Comparison of ENCODE assay signal across 20 mouse cellular contexts in genomic region chr3:129222448-129223290, GRCm38 (mm10). TPM values are rescaled to one million over a fixed set of nuclear protein-coding genes. Genes with fewer than 3 reads are reported as not detected.
DNase-seq lines count a peak whose midpoint lies in the region; ATAC-seq and TF ChIP-seq lines count a peak whose summit lies in the region.
"Had no signal": no experiment of that assay in that cellular context is flagged by ENCODE, and none has a peak within 500 bp of the region (broad histone marks: within the 10 kb centered on the region; RNA-seq: fewer than 3 reads in every experiment).

No protein-coding gene starts in this region.

- peaks cover 65% of the 10 kb centered on the region for H3K27me3 ChIP-seq in heart, embryonic 11.5 days (ENCODE audit: control insufficient read depth, insufficient read depth, low read length)
- H3K27me3 ChIP-seq in kidney, postnatal 0 days (ENCODE audit: insufficient read depth, low read length) = peaks cover 72% of the 10 kb centered on the region
- peaks cover 100% of the 10 kb centered on the region for H3K27me3 ChIP-seq in embryonic facial prominence, embryonic 10.5 days (replicated peaks; ENCODE audit: low read depth, poor library complexity, severe bottlenecking)

- no peak for TF ChIP-seq CTCF in kidney, postnatal 0 days (IDR thresholded peaks at IDR 0.05; ENCODE audit: low read depth)

- no peak overlapping the region for H3K9ac ChIP-seq in heart, embryonic 11.5 days (ENCODE audit: low read depth, low read length)
- H3K9ac ChIP-seq in kidney, postnatal 0 days (ENCODE audit: low read depth, low read length) = no peak overlapping the region
- H3K9ac ChIP-seq: liver, embryonic 15.5 days; stomach, embryonic 15.5 days had no signal

- H3K9me3 ChIP-seq in heart, embryonic 11.5 days (replicated peaks; ENCODE audit: control insufficient read depth, low read length) = no peaks in the 10 kb centered on the region
- H3K9me3 ChIP-seq in kidney, postnatal 0 days (replicated peaks; ENCODE audit: low read length) = no peaks in the 10 kb centered on the region
- no peaks in the 10 kb centered on the region for H3K9me3 ChIP-seq in embryonic facial prominence, embryonic 10.5 days
- H3K9me3 ChIP-seq: liver, embryonic 15.5 days; stomach, embryonic 15.5 days had no signal

- intact Hi-C loops in gastrocnemius, postnatal 14 days (cut with DNase I; ENCODE audit: low total_unique reads) = no loop called here

- ATAC-seq in heart, embryonic 11.5 days (replicated peaks; ENCODE audit: insufficient number of reproducible peaks, low FRiP score, low TSS enrichment) = no peak
- no peak for ATAC-seq in kidney, postnatal 0 days (replicated peaks; ENCODE audit: low FRiP score, low read depth)
- ATAC-seq: forebrain, embryonic 14.5 days; inflammation-experienced regulatory T-cells, adult 6 months had no signal

- DNase-seq in heart, adult 9 months (ENCODE audit: low spot score in 2 of 2) = no peak
- DNase-seq in kidney, postnatal 0 days (ENCODE audit: low spot score) = no peak
- no peak for DNase-seq in kidney, postnatal 25 days
- DNase-seq in embryonic facial prominence, embryonic 10.5 days (ENCODE audit: low spot score) = peak; percentile 37
- peak; percentile 45 for DNase-seq in mesoderm, embryonic 11.5 days (ENCODE audit: low read depth, low spot score)
- no peak for DNase-seq in gastrocnemius, postnatal 14 days
- DNase-seq in adrenal gland, postnatal 25 days = no peak
- DNase-seq: B cell, adult 2 months; cerebellum, adult 8-10 months; gastrocnemius, postnatal 36 days; thymus, postnatal 25 days had no signal

- WGBS in heart, embryonic 11.5 days (ENCODE audit: insufficient replicate concordance) = 3% methylated on average over 21 of the region's 21 CpGs
- WGBS in kidney, postnatal 0 days = 2% methylated on average over 21 of the region's 21 CpGs
- under 1% methylated on average over 21 of the region's 21 CpGs for WGBS in embryonic facial prominence, embryonic 10.5 days

- no peaks in the 10 kb centered on the region for H3K36me3 ChIP-seq in heart, embryonic 11.5 days (ENCODE audit: control insufficient read depth, insufficient read depth, low read length)
- H3K36me3 ChIP-seq in kidney, postnatal 0 days (ENCODE audit: insufficient read depth, low read length) = no peaks in the 10 kb centered on the region
- H3K36me3 ChIP-seq in embryonic facial prominence, embryonic 10.5 days (replicated peaks) = no peaks in the 10 kb centered on the region
- H3K36me3 ChIP-seq: G1E; liver, embryonic 15.5 days; stomach, embryonic 15.5 days had no signal

- H3K4me2 ChIP-seq in heart, embryonic 11.5 days = peak overlapping the region; percentile 57
- peak overlapping the region; percentile 33 for H3K4me2 ChIP-seq in kidney, postnatal 0 days (ENCODE audit: low read length)
- H3K4me2 ChIP-seq: liver, embryonic 15.5 days; stomach, embryonic 15.5 days had no signal

- peaks cover 12% of the 10 kb centered on the region; the same call in 1 of the 2 replicates for H3K4me1 ChIP-seq in heart, embryonic 11.5 days (ENCODE audit: control insufficient read depth, insufficient read depth, low read length)
- 0 out of 2 replicates have a peak, but pooled peaks cover 4% of the 10 kb centered on the region for H3K4me1 ChIP-seq in kidney, postnatal 0 days (replicated peaks; ENCODE audit: insufficient read depth, low read length)
- H3K4me1 ChIP-seq in embryonic facial prominence, embryonic 10.5 days = peaks cover 53% of the 10 kb centered on the region
- H3K4me1 ChIP-seq: liver, embryonic 15.5 days had no signal

- no peak overlapping the region; the same call in 1 of the 2 replicates for H3K4me3 ChIP-seq in heart, embryonic 11.5 days (ENCODE audit: low read depth, low read length)
- H3K4me3 ChIP-seq in kidney, postnatal 0 days (replicated peaks; ENCODE audit: low read depth, low read length) = peak overlapping the region; percentile 17; the same call in 1 of the 2 replicates
- H3K4me3 ChIP-seq in embryonic facial prominence, embryonic 10.5 days = no peak overlapping the region
- H3K4me3 ChIP-seq: liver, embryonic 15.5 days; myocyte; stomach, embryonic 15.5 days had no signal

- no peak overlapping the region for H3K27ac ChIP-seq in heart, embryonic 11.5 days (ENCODE audit: low read depth, low read length)
- no peak overlapping the region for H3K27ac ChIP-seq in kidney, postnatal 0 days
- no peak overlapping the region for H3K27ac ChIP-seq in embryonic facial prominence, embryonic 10.5 days (replicated peaks)
- H3K27ac ChIP-seq: liver, embryonic 15.5 days; stomach, embryonic 15.5 days had no signal

RNA-seq across cellular contexts. Expression of gene Pitx2, which starts 23.0 kb away (rescaled TPM):
- polyA plus RNA-seq in heart, embryonic 11.5 days (2014; fragmentation: Nextera tagmentation; extraction: Ambion mirVana) = 32.7 and 32.8 TPM in 2 replicates
- 6.5 and 7.0 TPM in 2 replicates for polyA plus RNA-seq in kidney, postnatal 0 days (2015; fragmentation: Nextera tagmentation; extraction: Ambion mirVana)
- 41.4 and 43.8 TPM in 2 replicates for polyA plus RNA-seq in embryonic facial prominence, embryonic 10.5 days (2016; fragmentation: Nextera tagmentation; extraction: Ambion mirVana)
- total RNA-seq in gastrocnemius, postnatal 14 days (2021) = 1 to 10 TPM; 9.0 to 9.2 TPM
- total RNA-seq in adrenal gland, postnatal 25 days (2021) = 0.21 and 0.71 TPM in 2 replicates
- total RNA-seq: layer of hippocampus, adult 8-10 months; left cerebral cortex, postnatal 36 days had no signal
- polyA plus RNA-seq: G1E had no signal

Comparison
In these comparisons a context has a peak if more than half of its experiments do, and no peak if none do; other contexts are left out.
1. DNase-seq: peak in embryonic facial prominence, embryonic 10.5 days (single experiment) and mesoderm, embryonic 11.5 days (single experiment); none in heart, adult 9 months (0 of 2), kidney, postnatal 0 days (single experiment), kidney, postnatal 25 days (0 of 2), gastrocnemius, postnatal 14 days (single experiment) and adrenal gland, postnatal 25 days (single experiment).